Mouse (Mus musculus): ENCODE data around the gene Ezh1. TPM values are rescaled to one million over a fixed set of nuclear protein-coding genes. Genes with fewer than 3 reads are reported as not detected.
A peak's percentile ranks its signal among the peaks of the same experiment; 100 is the strongest.

The Ezh1 gene
- total RNA-seq, 2 experiments from 2014 or later = 56.9 to 62.1 TPM

DNA sequence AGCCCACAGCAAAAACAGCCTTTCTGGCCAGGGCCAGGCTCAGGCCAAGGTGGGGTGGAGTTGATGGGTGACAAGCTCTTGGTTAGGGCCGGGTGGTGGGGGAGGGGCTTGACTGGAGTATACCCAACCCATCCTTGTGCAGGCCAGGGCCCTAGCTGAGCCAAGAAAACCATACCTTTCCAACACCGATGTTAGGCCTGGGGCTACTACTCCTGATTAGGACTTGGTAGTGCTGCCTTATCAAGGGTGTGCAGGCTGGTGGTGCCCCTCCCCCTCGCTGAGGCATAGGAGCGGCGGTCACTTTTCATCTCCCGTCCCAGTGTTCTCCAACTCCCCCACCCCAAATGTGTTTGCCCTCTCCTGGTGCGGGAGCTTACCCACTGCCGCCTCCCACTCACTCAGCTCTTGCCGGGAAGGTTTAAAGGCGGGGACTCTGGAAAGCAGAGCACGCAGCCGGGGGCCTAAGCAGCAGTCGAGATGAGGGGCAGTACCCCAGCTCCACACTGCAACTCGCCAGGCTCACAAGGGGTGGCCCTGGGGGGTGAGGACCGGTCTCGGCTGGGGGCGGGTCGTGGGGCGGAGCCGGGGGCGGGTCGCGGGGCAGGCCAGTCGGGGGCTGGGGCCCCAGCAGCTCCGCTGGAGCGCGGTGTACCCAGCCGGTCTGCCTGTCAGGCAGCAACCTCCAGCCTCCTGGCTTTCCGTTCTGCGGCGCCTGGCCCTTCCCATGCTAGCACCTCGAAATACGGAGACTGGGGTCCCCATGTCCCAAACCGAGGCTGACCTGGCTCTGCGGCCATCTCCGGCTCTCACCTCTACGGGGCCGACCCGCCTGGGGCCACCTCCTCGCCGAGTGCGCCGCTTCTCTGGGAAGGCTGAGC lies 33.9 kb upstream of the Ezh1 start, which contains the start of gene Wnk4:
TSS of gene Wnk4 (plus strand) at position 620 of the 878 bp plus-strand sequence.
- TF ChIP-seq CTCF (IDR thresholded peaks at IDR 0.05) = no peak
- intact Hi-C loops (cut with DNase I) = no loop called here
- Histone ChIP-seq H3K4me3 (peak within 1 kb of the TSS; percentile 53), H3K27ac (peak within 1 kb of the TSS; percentile 19; the same call in 1 of the 2 replicates)
- peak in 1 of 2 experiments; percentile 30 for DNase-seq (ENCODE audit: extremely low spot score in 1 of 2, low spot score in 2 of 2)

DNA sequence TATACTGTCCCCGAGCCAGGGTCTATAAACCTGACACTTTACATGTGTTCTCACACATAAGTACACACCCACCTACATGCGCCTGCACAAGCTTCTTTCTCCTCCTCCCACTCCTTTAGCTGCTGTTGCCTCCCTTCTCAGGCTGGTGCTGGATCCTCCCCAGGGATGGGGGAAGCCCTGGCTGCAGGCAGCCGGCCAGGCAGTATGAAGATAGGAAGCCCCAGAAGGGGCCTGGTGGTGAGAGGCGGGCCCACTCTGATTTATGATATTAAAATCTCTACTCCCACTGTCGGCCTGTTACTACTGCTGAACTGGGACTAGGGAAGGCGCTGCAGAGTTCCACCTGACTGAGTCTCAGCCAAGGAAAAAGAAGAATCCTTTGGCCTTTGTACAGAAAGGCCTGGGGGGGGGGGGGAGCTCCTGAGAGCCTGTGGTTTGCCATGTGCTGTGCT lies 33.0 kb upstream of the Ezh1 start:
- DNase-seq (ENCODE audit: extremely low spot score in 1 of 2, low spot score in 2 of 2) = peak; percentile 49 to 68
- TF ChIP-seq CTCF (IDR thresholded peaks at IDR 0.05) = no peak
- H3K4me3 ChIP-seq = no peak overlapping the region
- intact Hi-C loops (cut with DNase I) = no loop called here
- no peak overlapping the region for H3K27ac ChIP-seq

DNA sequence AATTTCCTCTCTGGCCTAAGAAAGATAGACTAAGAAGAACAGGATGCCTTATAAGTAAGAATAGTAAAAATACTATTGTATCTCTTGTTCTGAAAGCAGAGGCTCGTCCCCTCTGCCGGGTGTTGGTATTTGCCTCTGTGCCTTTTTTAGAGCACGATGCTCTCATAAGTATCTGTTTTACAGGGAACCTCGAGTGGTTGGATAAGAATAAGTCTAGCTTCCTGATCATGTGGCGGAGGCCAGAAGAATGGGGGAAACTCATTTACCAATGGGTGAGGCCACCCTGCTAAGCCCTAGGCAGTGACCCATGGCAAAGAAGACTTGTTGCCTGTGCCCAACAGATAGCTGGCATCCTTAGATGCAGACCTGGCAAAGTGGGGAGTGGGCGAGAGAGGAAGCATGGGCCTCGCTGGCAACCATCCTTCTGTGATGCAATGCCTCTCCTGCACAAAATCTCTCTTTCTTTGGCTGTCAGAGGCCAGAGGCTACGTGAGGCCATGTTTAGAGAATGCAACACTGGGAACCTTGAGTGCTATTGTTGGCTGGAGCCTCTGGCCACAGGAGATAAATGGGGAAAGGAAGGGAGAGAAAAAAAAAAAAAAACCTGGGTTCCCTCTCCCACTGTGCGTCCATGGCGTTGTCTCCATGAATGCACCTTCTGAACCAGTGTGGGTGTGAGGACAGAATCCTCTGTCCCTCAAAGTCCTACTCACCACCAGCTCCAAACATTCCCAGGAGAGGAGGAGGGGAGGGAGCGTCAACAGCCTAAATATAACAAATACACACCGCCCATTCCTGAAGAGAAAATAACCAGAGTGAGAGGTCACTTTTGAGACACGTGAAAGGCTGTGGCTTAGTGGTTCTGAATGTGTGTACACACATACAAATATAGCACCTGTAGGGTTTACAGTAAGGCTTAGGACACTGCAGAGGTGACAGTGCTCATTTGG lies 29.8 kb upstream of the Ezh1 start:
- intact Hi-C loops (cut with DNase I) = no loop called here
- Histone ChIP-seq H3K27ac (no peak overlapping the region), H3K4me3 (no peak overlapping the region)
- DNase-seq (ENCODE audit: extremely low spot score in 1 of 2, low spot score in 2 of 2) = no peak
- TF ChIP-seq CTCF (IDR thresholded peaks at IDR 0.05) = no peak

DNA sequence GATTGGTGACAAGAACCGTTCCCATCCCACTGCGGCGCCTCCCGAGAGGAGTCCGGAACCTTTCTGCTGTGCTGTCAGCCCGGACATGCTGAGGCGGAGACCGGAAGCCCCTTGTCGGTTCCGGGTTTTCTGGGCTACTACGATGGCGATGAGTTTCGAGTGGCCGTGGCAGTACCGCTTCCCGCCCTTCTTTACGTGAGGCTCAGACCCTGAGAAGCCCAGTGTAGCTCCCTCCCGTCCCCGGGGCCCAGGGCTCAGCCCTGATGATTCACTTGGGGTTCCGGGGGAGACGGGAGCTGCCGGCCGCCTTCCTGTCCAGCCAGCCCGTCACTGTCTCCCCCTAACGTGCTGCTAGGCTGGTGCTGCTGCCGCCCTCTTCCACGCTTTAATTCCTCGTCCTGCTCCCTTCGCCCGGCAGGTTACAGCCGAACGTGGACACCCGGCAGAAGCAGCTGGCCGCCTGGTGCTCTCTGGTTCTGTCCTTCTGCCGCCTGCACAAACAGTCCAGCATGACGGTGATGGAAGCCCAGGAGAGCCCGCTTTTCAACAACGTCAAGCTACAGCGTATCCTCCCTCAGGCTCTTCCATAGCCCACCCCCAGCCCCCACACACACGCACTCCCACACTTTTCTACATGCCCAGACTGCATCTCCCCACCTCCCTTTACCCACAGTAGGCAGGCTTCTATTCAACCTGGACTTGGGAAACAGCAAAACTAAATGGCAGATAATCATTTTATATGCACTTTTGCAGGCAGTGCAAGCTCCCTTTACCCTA lies 27.5 kb upstream of the Ezh1 start, which contains the start of gene Vps25:
TSS of gene Vps25 (plus strand) at position 95 of the 777 bp plus-strand sequence.
- peak within 1 kb of the TSS; percentile 91 for H3K4me3 ChIP-seq
- peak; percentile 85 for DNase-seq (ENCODE audit: extremely low spot score in 1 of 2, low spot score in 2 of 2)
- peak; percentile 6 for TF ChIP-seq CTCF (IDR thresholded peaks at IDR 0.05)
- peak within 1 kb of the TSS; percentile 93 for H3K27ac ChIP-seq
- intact Hi-C loops (cut with DNase I) = loop anchor here (1.0 to 2.0 kb wide), 2 partner anchors 25 to 48 kb away; partner anchors contain the start of genes Becn1, Cntd1 and Coa3

- Histone ChIP-seq H3K4me3 (peak overlapping the region; percentile 91), H3K27ac (peak overlapping the region; percentile 93)
- TF ChIP-seq CTCF (IDR thresholded peaks at IDR 0.05) = no peak
- no peak for DNase-seq (ENCODE audit: extremely low spot score in 1 of 2, low spot score in 2 of 2)
- intact Hi-C loops (cut with DNase I) = loop anchor here (1.0 to 2.0 kb wide), 2 partner anchors 26 to 49 kb away; partner anchors contain the start of genes Becn1, Cntd1 and Coa3
Measured at GRCm38 (mm10) chr11:101252941-101253340, 26.7 kb upstream of the Ezh1 start.

- intact Hi-C loops (cut with DNase I) = no loop called here
- H3K27ac ChIP-seq = no peak overlapping the region
- no peak for DNase-seq (ENCODE audit: extremely low spot score in 1 of 2, low spot score in 2 of 2)
- TF ChIP-seq CTCF (IDR thresholded peaks at IDR 0.05) = no peak
- no peak overlapping the region for H3K4me3 ChIP-seq
Measured at GRCm38 (mm10) chr11:101251031-101251430, 24.8 kb upstream of the Ezh1 start.

DNA sequence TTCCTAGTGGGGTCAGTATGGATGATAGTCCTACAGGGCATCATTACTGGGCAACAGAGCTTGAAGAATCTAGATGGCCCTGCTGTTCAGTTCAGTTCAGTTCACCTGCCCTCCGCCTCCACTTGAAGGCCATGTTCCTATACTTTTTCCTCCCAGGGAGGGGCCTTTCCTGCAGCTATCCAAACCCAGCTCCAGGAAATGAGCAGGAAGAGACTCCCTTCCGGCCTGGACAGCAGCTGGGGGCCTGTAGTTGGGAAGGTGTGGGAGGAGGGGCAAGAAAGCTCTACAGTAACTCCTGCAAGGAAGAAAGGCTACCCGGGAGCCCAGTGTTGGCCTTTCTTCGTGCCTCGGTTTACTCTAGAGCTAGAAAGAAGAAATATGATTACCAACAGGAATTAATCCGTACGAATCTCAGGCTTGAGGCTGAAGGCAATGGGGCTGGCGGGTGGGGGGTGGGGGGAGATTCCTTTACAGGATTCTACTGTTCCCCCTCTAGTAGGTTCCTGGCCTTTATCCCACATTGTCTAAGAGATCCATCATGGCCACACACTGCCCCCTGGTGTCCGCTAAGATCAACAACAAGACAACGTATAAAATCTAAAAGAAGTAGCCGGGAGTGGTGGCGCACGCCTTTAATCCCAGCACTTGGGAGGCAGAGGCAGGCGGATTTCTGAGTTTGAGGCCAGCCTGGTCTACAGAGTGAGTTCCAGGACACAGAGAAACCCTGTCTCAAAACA lies 22.2 kb upstream of the Ezh1 start:
- intact Hi-C loops (cut with DNase I) = loop anchor here (1.0 kb wide), 2 partner anchors 20 to 36 kb away; no protein-coding TSS in a partner anchor
- Histone ChIP-seq H3K4me3 (no peak overlapping the region), H3K27ac (peak overlapping the region; percentile 45)
- TF ChIP-seq CTCF (IDR thresholded peaks at IDR 0.05) = peak; percentile 66
- DNase-seq (ENCODE audit: extremely low spot score in 1 of 2, low spot score in 2 of 2) = peak; percentile 55 to 65

- no peak for TF ChIP-seq CTCF (IDR thresholded peaks at IDR 0.05)
- intact Hi-C loops (cut with DNase I) = loop anchor here (1.0 kb wide), 2 partner anchors 19 to 35 kb away; no protein-coding TSS in a partner anchor
- no peak for DNase-seq (ENCODE audit: extremely low spot score in 1 of 2, low spot score in 2 of 2)
- Histone ChIP-seq H3K27ac (peak overlapping the region; percentile 45; the same call in 1 of the 2 replicates), H3K4me3 (peak overlapping the region; percentile 60; the same call in 1 of the 2 replicates)
Measured at GRCm38 (mm10) chr11:101247521-101248030, 21.3 kb upstream of the Ezh1 start.

DNA sequence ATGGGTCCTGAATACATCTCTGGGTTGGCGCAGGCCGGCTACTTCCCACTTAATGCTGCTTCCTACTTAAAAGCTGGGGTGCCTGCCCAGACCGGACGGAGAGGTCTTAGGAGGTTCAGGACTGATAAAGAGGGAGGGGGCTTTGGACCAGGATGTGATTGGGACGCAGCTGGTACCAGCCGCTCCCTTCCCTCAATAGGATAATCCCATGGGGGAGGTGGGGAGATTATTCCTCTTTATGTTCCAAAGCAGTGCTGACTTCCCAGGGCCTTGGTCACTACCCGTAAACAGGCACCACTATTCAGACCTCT lies 20.4 kb upstream of the Ezh1 start:
- H3K27ac ChIP-seq = peak overlapping the region; percentile 76
- H3K4me3 ChIP-seq = peak overlapping the region; percentile 60
- no peak for DNase-seq (ENCODE audit: extremely low spot score in 1 of 2, low spot score in 2 of 2)
- intact Hi-C loops (cut with DNase I) = no loop called here
- no peak for TF ChIP-seq CTCF (IDR thresholded peaks at IDR 0.05)

All from left cerebral cortex, adult 2 months (tissue).